Mouse (Mus musculus): ENCODE measurements at regions not wholly inside any gene's neighbourhood (a gene's known extent, or its start where the extent isn't known, plus 50 kb on each side); places are given as distances from the start of the nearest gene placed in this dataset.

GRCm38 (mm10) chr14:80137541-80137940 lies 153.7 kb downstream of the Olfm4 start:
- TF ChIP-seq CTCF (IDR thresholded peaks at IDR 0.05) (no peak), POLR2A (IDR thresholded peaks at IDR 0.05; ENCODE audit: insufficient read depth, low read depth, low read length) (no peak), EP300 (IDR thresholded peaks at IDR 0.05; ENCODE audit: insufficient read depth, low read depth, low read length) (no peak)
